Mouse (Mus musculus) midbrain, embryonic 16.5 days (tissue): Measurements from ENCODE around the gene Zbtb20. TPM values are rescaled to one million over a fixed set of nuclear protein-coding genes. Genes with fewer than 3 reads are reported as not detected.

Experiments used
- ATAC-seq: fragments of 200-750 bp; cut with Nextera tagmentation; 2 replicates; pipeline ENCODE4 v1.8.0; 2017; ENCODE audit warnings: moderate TSS enrichment
- H3K27ac ChIP-seq: fragments of 300-500 bp; sonication (generic); 2 replicates; pipeline ENCODE4 v1.5.1; 2014; ENCODE audit warnings: mild to moderate bottlenecking, low read length, mixed read lengths
- H3K27me3 ChIP-seq: fragments of 300-500 bp; sonication (generic); 2 replicates; pipeline ENCODE4 v1.6.1; 2014; ENCODE audit warnings: low read depth, low read length, mixed read lengths; ENCODE audit not compliant: control insufficient read depth, insufficient read depth
- H3K36me3 ChIP-seq: fragments of 300-500 bp; sonication (generic); 2 replicates; pipeline ENCODE4 v1.6.1; 2014; ENCODE audit warnings: mild to moderate bottlenecking, low read length, moderate library complexity, mixed read lengths; ENCODE audit not compliant: control insufficient read depth, insufficient read depth
- H3K4me1 ChIP-seq: fragments of 300-500 bp; sonication (generic); 2 replicates; pipeline ENCODE4 v1.6.1; 2014; ENCODE audit warnings: mild to moderate bottlenecking, low read length, mixed read lengths; ENCODE audit not compliant: control insufficient read depth, insufficient read depth
- H3K4me2 ChIP-seq: fragments of 300-500 bp; sonication (generic); 2 replicates; pipeline ENCODE4 v1.6.1; 2014; ENCODE audit warnings: mild to moderate bottlenecking, low read length, mixed read lengths
- H3K4me3 ChIP-seq: fragments of 300-500 bp; sonication (generic); 2 replicates; pipeline ENCODE4 v1.5.1; 2014; ENCODE audit warnings: low read depth, mild to moderate bottlenecking, low read length, moderate library complexity, mixed read lengths
- H3K9ac ChIP-seq: fragments of 300-500 bp; sonication (generic); 2 replicates; pipeline ENCODE4 v1.6.1; 2014; ENCODE audit warnings: low read depth, low read length, mixed read lengths
- H3K9me3 ChIP-seq: fragments of 300-500 bp; sonication (generic); replicated peaks from 2 replicates; pipeline ENCODE4 v1.6.1; 2014; ENCODE audit warnings: mild to moderate bottlenecking, low read length, mixed read lengths; ENCODE audit not compliant: control insufficient read depth, poor library complexity, severe bottlenecking
- WGBS: fragments of 180-500 bp; shearing (Covaris S2); extraction: QIAGEN DNeasy Blood & Tissue Kit; methylation state at CpG from one replicate; pipeline ENCODE4 v1.1.7; 2014; 5-methylcytosine and 5-hydroxymethylcytosine counted together
- polyA plus RNA-seq: library from polyadenylated mRNA; unstranded; fragments of >200 nt; fragmentation: Nextera tagmentation; extraction: Ambion mirVana; gene quantifications from 2 replicates; pipeline ENCODE4 v1.2.1, GENCODE M21; 2015

Gene Zbtb20
- polyA plus RNA-seq, 1 experiment from 2014 or later: 60.7 TPM

GRCm38 (mm10) chr16:43300420-43300819 lies 424.7 kb downstream of the Zbtb20 start:
- no peaks in the 10 kb centered on the region for H3K9me3 ChIP-seq
- 88% methylated on average over 3 of the region's 3 CpGs for WGBS
- no peaks in the 10 kb centered on the region for H3K36me3 ChIP-seq
- H3K4me2 ChIP-seq: no peak overlapping the region
- no peak overlapping the region for H3K27ac ChIP-seq
- no peak overlapping the region for H3K9ac ChIP-seq
- ATAC-seq: no peak
- no peaks in the 10 kb centered on the region for H3K27me3 ChIP-seq
- H3K4me3 ChIP-seq: no peak overlapping the region
- H3K4me1 ChIP-seq: no peaks in the 10 kb centered on the region

- Histone ChIP-seq H3K27ac (no peak overlapping the region), H3K9me3 (no peaks in the 10 kb centered on the region), H3K4me3 (no peak overlapping the region), H3K4me1 (no peaks in the 10 kb centered on the region), H3K9ac (no peak overlapping the region), H3K4me2 (no peak overlapping the region), H3K36me3 (no peaks in the 10 kb centered on the region), H3K27me3 (no peaks in the 10 kb centered on the region)
- 49% methylated on average over 2 of the region's 2 CpGs for WGBS
- no peak for ATAC-seq
Observed at GRCm38 (mm10) chr16:43302171-43302570, 426.5 kb downstream of the Zbtb20 start.

GRCm38 (mm10) chr16:43303245-43304197 lies 427.8 kb downstream of the Zbtb20 start:
- ATAC-seq: no peak
- no peak overlapping the region for H3K4me3 ChIP-seq
- H3K9me3 ChIP-seq: no peaks in the 10 kb centered on the region
- 76% methylated on average over 9 of the region's 9 CpGs for WGBS
- H3K9ac ChIP-seq: no peak overlapping the region
- H3K4me2 ChIP-seq: no peak overlapping the region
- H3K4me1 ChIP-seq: no peaks in the 10 kb centered on the region
- no peaks in the 10 kb centered on the region for H3K27me3 ChIP-seq
- H3K27ac ChIP-seq: no peak overlapping the region
- no peaks in the 10 kb centered on the region for H3K36me3 ChIP-seq

GRCm38 (mm10) chr16:43309968-43310431 lies 434.3 kb downstream of the Zbtb20 start:
- no peak overlapping the region for H3K9ac ChIP-seq
- 0 out of 2 replicates have a peak overlapping the region, but pooled peaks have one; percentile 14 for H3K27ac ChIP-seq
- peak; percentile 60; the same call in 1 of the 2 replicates for ATAC-seq
- H3K36me3 ChIP-seq: no peaks in the 10 kb centered on the region
- H3K9me3 ChIP-seq: no peaks in the 10 kb centered on the region
- WGBS: 7% methylated on average over 4 of the region's 4 CpGs
- H3K4me2 ChIP-seq: no peak overlapping the region
- H3K27me3 ChIP-seq: no peaks in the 10 kb centered on the region
- H3K4me1 ChIP-seq: peaks cover 9% of the 10 kb centered on the region
- H3K4me3 ChIP-seq: no peak overlapping the region

- Histone ChIP-seq H3K4me2 (no peak overlapping the region), H3K4me1 (no peaks in the 10 kb centered on the region), H3K9me3 (no peaks in the 10 kb centered on the region), H3K4me3 (no peak overlapping the region), H3K36me3 (no peaks in the 10 kb centered on the region), H3K9ac (no peak overlapping the region), H3K27ac (no peak overlapping the region), H3K27me3 (no peaks in the 10 kb centered on the region)
- no peak for ATAC-seq
- WGBS: 84% methylated on average over 3 of the region's 3 CpGs
Observed at GRCm38 (mm10) chr16:43324009-43324408, 448.3 kb downstream of the Zbtb20 start.

GRCm38 (mm10) chr16:43328221-43328620 lies 452.5 kb downstream of the Zbtb20 start:
- 88% methylated on average over 1 of the region's 1 CpGs for WGBS
- no peaks in the 10 kb centered on the region for H3K27me3 ChIP-seq
- H3K4me3 ChIP-seq: no peak overlapping the region
- no peak overlapping the region for H3K27ac ChIP-seq
- no peak for ATAC-seq
- no peaks in the 10 kb centered on the region for H3K36me3 ChIP-seq
- H3K4me1 ChIP-seq: no peaks in the 10 kb centered on the region
- no peaks in the 10 kb centered on the region for H3K9me3 ChIP-seq
- H3K9ac ChIP-seq: no peak overlapping the region
- no peak overlapping the region for H3K4me2 ChIP-seq

- H3K4me1 ChIP-seq: 0 out of 2 replicates have a peak, but pooled peaks cover 2% of the 10 kb centered on the region
- no peaks in the 10 kb centered on the region for H3K36me3 ChIP-seq
- WGBS: 91% methylated on average over 3 of the region's 3 CpGs
- H3K4me2 ChIP-seq: no peak overlapping the region
- no peak overlapping the region for H3K9ac ChIP-seq
- H3K27me3 ChIP-seq: no peaks in the 10 kb centered on the region
- H3K4me3 ChIP-seq: no peak overlapping the region
- H3K9me3 ChIP-seq: no peaks in the 10 kb centered on the region
- ATAC-seq: no peak
- no peak overlapping the region for H3K27ac ChIP-seq
Observed at GRCm38 (mm10) chr16:43330206-43330605, 454.5 kb downstream of the Zbtb20 start.

GRCm38 (mm10) chr16:43331440-43331839 lies 455.8 kb downstream of the Zbtb20 start:
- peaks cover 5% of the 10 kb centered on the region; the same call in 1 of the 2 replicates for H3K4me1 ChIP-seq
- H3K27me3 ChIP-seq: no peaks in the 10 kb centered on the region
- ATAC-seq: no peak
- no peak overlapping the region for H3K27ac ChIP-seq
- 89% methylated on average over 3 of the region's 3 CpGs for WGBS
- H3K9ac ChIP-seq: no peak overlapping the region
- H3K36me3 ChIP-seq: no peaks in the 10 kb centered on the region
- no peaks in the 10 kb centered on the region for H3K9me3 ChIP-seq
- no peak overlapping the region for H3K4me2 ChIP-seq
- no peak overlapping the region for H3K4me3 ChIP-seq

- no peak for ATAC-seq
- Histone ChIP-seq H3K4me2 (no peak overlapping the region), H3K4me1 (peaks cover 5% of the 10 kb centered on the region; the same call in 1 of the 2 replicates), H3K27me3 (no peaks in the 10 kb centered on the region), H3K4me3 (no peak overlapping the region), H3K27ac (no peak overlapping the region), H3K36me3 (no peaks in the 10 kb centered on the region), H3K9ac (no peak overlapping the region), H3K9me3 (no peaks in the 10 kb centered on the region)
- 52% methylated on average over 2 of the region's 2 CpGs for WGBS
Observed at GRCm38 (mm10) chr16:43332734-43333133, 457.1 kb downstream of the Zbtb20 start.
